Mouse (Mus musculus) MN1 (cell line): ENCODE results near the gene Acadsb.
"Not testable (repeated sequence)": the region's sequence is repeated elsewhere in the genome, so short reads cannot be mapped to it uniquely, and the experiment has no call there.

Experiments
- DNase-seq: peaks from one replicate; pipeline ENCODE4 v3.0.0-alpha.2; 2016; ENCODE audit warnings: low spot score

Gene Acadsb

GRCm38 (mm10) chr7:131410416-131411058, at the start of gene Acadsb, which contains the start of gene Ikzf5:
Acadsb (plus strand) TSS chr7:131410601.
Ikzf5 (minus strand) TSS chr7:131410521.
- DNase-seq = peak; percentile 98

GRCm38 (mm10) chr7:131362269-131362614, 48.2 kb upstream of the Acadsb start:
- no peak for DNase-seq

- DNase-seq = peak; percentile 98
Observed at GRCm38 (mm10) chr7:131362615-131363300, 47.6 kb upstream of the Acadsb start, which contains the start of gene 2310057M21Rik. 2310057M21Rik (minus strand) TSS chr7:131362759.

GRCm38 (mm10) chr7:131364131-131364530, 46.3 kb upstream of the Acadsb start:
- no peak for DNase-seq

- peak; percentile 92 for DNase-seq
Observed at GRCm38 (mm10) chr7:131370648-131371469, 39.5 kb upstream of the Acadsb start, which contains the start of gene Pstk. Pstk (plus strand) TSS chr7:131371141.

GRCm38 (mm10) chr7:131371470-131371860, 38.9 kb upstream of the Acadsb start:
- peak; percentile 17 for DNase-seq

GRCm38 (mm10) chr7:131371880-131372651, 38.3 kb upstream of the Acadsb start:
- peak; percentile 29 for DNase-seq

- not testable (repeated sequence) for DNase-seq
Observed at GRCm38 (mm10) chr7:131391761-131392160, 18.6 kb upstream of the Acadsb start.

GRCm38 (mm10) chr7:131409321-131409987, 947 bp upstream of the Acadsb start:
- DNase-seq = peak; percentile 49

GRCm38 (mm10) chr7:131409988-131410385, 414 bp upstream of the Acadsb start:
- DNase-seq = peak; percentile 60

GRCm38 (mm10) chr7:131411221-131411940, 980 bp downstream of the Acadsb start:
- peak; percentile 33 for DNase-seq

- no peak for DNase-seq
Observed at GRCm38 (mm10) chr7:131411941-131412270, 1.5 kb downstream of the Acadsb start.

GRCm38 (mm10) chr7:131416742-131417141, 6.3 kb downstream of the Acadsb start:
- not testable (repeated sequence) for DNase-seq

- DNase-seq = no peak
Observed at GRCm38 (mm10) chr7:131417605-131418004, 7.2 kb downstream of the Acadsb start.

- DNase-seq = no peak
Observed at GRCm38 (mm10) chr7:131424912-131425311, 14.5 kb downstream of the Acadsb start.

GRCm38 (mm10) chr7:131427331-131427730, 16.9 kb downstream of the Acadsb start:
- DNase-seq = no peak

GRCm38 (mm10) chr7:131432244-131432643, 21.8 kb downstream of the Acadsb start:
- peak; percentile 62 for DNase-seq

- no peak for DNase-seq
Observed at GRCm38 (mm10) chr7:131434276-131434675, 23.9 kb downstream of the Acadsb start.

GRCm38 (mm10) chr7:131437051-131437450, 26.6 kb downstream of the Acadsb start:
- no peak for DNase-seq

GRCm38 (mm10) chr7:131456714-131457113, 46.3 kb downstream of the Acadsb start:
- DNase-seq = no peak
